Mouse (Mus musculus): ENCODE results near the gene Wdsub1. TPM values are rescaled to one million over a fixed set of nuclear protein-coding genes. Genes with fewer than 3 reads are reported as not detected.

The Wdsub1 gene
- total and polyA plus RNA-seq, 3 experiments, result 8.2 to 13.5 (median 12.9) TPM

DNA sequence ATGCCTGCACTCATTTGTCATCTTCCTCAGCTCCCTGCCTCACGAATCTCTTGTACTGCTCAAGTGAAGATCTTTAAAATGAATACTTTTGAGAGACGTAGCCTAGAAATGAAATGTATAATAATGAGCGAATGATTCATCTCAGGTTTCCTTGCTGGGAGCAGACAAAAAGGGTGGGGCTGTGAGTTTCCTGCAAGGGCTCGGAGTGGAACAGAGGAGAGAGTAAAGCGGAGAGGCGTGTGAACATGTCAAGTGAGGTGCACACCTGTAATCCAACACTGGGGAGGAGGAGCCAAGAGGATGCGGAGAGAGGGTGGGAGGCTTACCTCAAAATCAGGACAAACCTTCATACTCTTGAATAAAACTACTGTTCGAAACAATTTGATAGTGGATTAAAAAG is 14.4 kb upstream of the Wdsub1 start:
- Histone ChIP-seq H3K27me3 (replicated peaks) (no peaks in the 10 kb centered on the region), H3K9ac (ENCODE audit: insufficient read depth, low read depth) (no peak overlapping the region), H3K9me3 (replicated peaks; ENCODE audit: low read length) (no peaks in the 10 kb centered on the region), H3K4me2 (ENCODE audit: insufficient read depth, low read depth, poor library complexity, severe bottlenecking) (no peak overlapping the region), H3K79me2 (replicated peaks; ENCODE audit: control insufficient read depth, extremely low read depth, insufficient read depth, poor library complexity, severe bottlenecking) (no peaks in the 10 kb centered on the region), H3K4me3 (replicated peaks in 1 of 3; ENCODE audit: low read depth in 2 of 3, low read length in 2 of 3, poor library complexity in 1 of 3) (no peak overlapping the region), H3K4me1 (ENCODE audit: control insufficient read depth in 1 of 2, insufficient read depth in 2 of 2) (no peaks in the 10 kb centered on the region), H3K27ac (ENCODE audit: insufficient read depth, low read depth) (no peak overlapping the region), H3K36me3 (replicated peaks in 1 of 2; ENCODE audit: control insufficient read depth in 1 of 2, insufficient read depth in 1 of 2, low read length in 1 of 2) (peaks cover 20 to 74% of the 10 kb centered on the region in 2 experiments)
- TF ChIP-seq RAD21 (IDR thresholded peaks at IDR 0.05; ENCODE audit: low read depth, low read length) (no peak), IRF4 (IDR thresholded peaks at IDR 0.05; ENCODE audit: low read depth, low read length) (no peak), SIN3A (IDR thresholded peaks at IDR 0.05; ENCODE audit: low read length) (no peak)
- DNase-seq (ENCODE audit: extremely low read depth), result no peak
- in situ Hi-C loops (cut with MboI; ENCODE audit: low pct_ligation_motif_present, low pct_unique_long_range_greater_than_20kb, low sequenced_read_pairs) (no loop called here), dilution Hi-C loops (cut with MboI; ENCODE audit: extremely low pct_ligation_motif_present, extremely low pct_unique_long_range_greater_than_20kb, low sequenced_read_pairs) (no loop called here)

DNA sequence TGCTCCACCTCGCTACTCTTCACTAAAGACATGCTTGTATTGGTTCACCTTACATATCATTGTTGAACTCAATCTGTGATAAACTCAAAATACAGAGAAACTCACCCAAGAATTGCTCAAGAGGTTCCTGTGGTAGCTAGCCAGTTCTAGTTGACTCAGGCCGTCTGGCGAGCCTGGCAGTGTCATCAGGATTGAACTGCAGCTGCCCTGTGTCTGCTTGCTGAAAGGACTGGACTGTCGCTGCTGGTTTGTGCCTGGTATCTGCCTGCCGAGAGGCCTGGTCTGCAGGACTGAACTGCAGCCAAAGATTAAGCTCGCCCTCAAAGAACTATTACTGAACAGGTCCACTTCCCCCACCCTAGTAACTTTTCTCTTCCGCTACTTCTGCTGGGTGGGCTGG is 14.0 kb upstream of the Wdsub1 start:
- Histone ChIP-seq H3K27me3 (replicated peaks) (no peaks in the 10 kb centered on the region), H3K79me2 (replicated peaks; ENCODE audit: control insufficient read depth, extremely low read depth, insufficient read depth, poor library complexity, severe bottlenecking) (no peaks in the 10 kb centered on the region), H3K4me3 (replicated peaks in 1 of 3; ENCODE audit: low read depth in 2 of 3, low read length in 2 of 3, poor library complexity in 1 of 3) (no peak overlapping the region), H3K27ac (ENCODE audit: insufficient read depth, low read depth) (no peak overlapping the region), H3K36me3 (replicated peaks in 1 of 2; ENCODE audit: control insufficient read depth in 1 of 2, insufficient read depth in 1 of 2, low read length in 1 of 2) (peaks cover 18 to 70% of the 10 kb centered on the region in 2 experiments), H3K9me3 (replicated peaks; ENCODE audit: low read length) (no peaks in the 10 kb centered on the region), H3K4me2 (ENCODE audit: insufficient read depth, low read depth, poor library complexity, severe bottlenecking) (no peak overlapping the region), H3K9ac (ENCODE audit: insufficient read depth, low read depth) (no peak overlapping the region), H3K4me1 (ENCODE audit: control insufficient read depth in 1 of 2, insufficient read depth in 2 of 2) (no peaks in the 10 kb centered on the region)
- in situ Hi-C loops (cut with MboI; ENCODE audit: low pct_ligation_motif_present, low pct_unique_long_range_greater_than_20kb, low sequenced_read_pairs) (no loop called here), dilution Hi-C loops (cut with MboI; ENCODE audit: extremely low pct_ligation_motif_present, extremely low pct_unique_long_range_greater_than_20kb, low sequenced_read_pairs) (no loop called here)
- no peak for DNase-seq (ENCODE audit: extremely low read depth)
- no peak for TF ChIP-seq MAFK (IDR thresholded peaks at IDR 0.05; ENCODE audit: insufficient replicate concordance, low read length)

DNA sequence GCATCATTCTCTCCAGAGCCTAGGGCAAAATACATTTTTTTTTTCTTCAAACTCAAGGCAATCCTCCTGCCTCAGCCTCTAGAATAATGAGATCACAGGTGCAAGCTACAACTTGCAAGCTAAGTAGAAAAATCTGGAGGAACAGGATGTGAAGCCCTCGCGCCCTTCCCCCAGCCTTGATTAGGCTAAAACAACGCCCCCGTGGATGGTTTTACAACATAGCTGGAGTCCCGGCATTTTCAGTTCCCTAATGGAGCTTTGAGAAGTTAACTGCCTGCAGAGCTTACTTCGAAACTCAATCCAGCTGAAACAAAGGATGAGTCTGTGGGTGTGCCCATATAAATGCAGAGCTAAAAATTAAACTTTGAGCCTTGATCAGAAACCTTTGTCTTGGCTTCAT is 7.3 kb upstream of the Wdsub1 start:
- H3K4me3 ChIP-seq (replicated peaks in 1 of 3; ENCODE audit: low read depth in 2 of 3, low read length in 2 of 3, poor library complexity in 1 of 3), result no peak overlapping the region
- no peaks in the 10 kb centered on the region for H3K9me3 ChIP-seq (replicated peaks; ENCODE audit: low read length)
- H3K9ac ChIP-seq (ENCODE audit: insufficient read depth, low read depth), result no peak overlapping the region
- TF ChIP-seq RAD21 (IDR thresholded peaks at IDR 0.05; ENCODE audit: low read depth, low read length) (no peak), TBP (conservative IDR thresholded peaks at IDR 0.05; ENCODE audit: low read depth, low read length) (no peak), MEF2A (IDR thresholded peaks at IDR 0.05; ENCODE audit: borderline replicate concordance, low read depth, low read length) (no peak), RCOR1 (conservative IDR thresholded peaks at IDR 0.05; ENCODE audit: low read depth, low read length) (no peak), E2F4 (IDR thresholded peaks at IDR 0.05; ENCODE audit: insufficient replicate concordance, low read depth, low read length) (no peak), JUN (IDR thresholded peaks at IDR 0.05; ENCODE audit: insufficient read depth, low read depth, low read length) (no peak), CHD1 (IDR thresholded peaks at IDR 0.05; ENCODE audit: low read depth, low read length) (no peak), GABPA (IDR thresholded peaks at IDR 0.05; ENCODE audit: insufficient replicate concordance, low read depth, low read length) (no peak), MXI1 (IDR thresholded peaks at IDR 0.05; ENCODE audit: low read depth, low read length) (no peak), TCF12 (IDR thresholded peaks at IDR 0.05; ENCODE audit: low read depth, low read length) (no peak), NRF1 (IDR thresholded peaks at IDR 0.05; ENCODE audit: low read depth, low read length) (no peak), SIN3A (IDR thresholded peaks at IDR 0.05; ENCODE audit: low read length) (no peak), MAFK (IDR thresholded peaks at IDR 0.05; ENCODE audit: insufficient replicate concordance, low read length) (no peak)
- in situ Hi-C loops (cut with MboI; ENCODE audit: low pct_ligation_motif_present, low pct_unique_long_range_greater_than_20kb, low sequenced_read_pairs), result no loop called here
- peaks cover 0 to 8% of the 10 kb centered on the region in 2 experiments; a peak in 1 of 4 replicates for H3K4me1 ChIP-seq (ENCODE audit: control insufficient read depth in 1 of 2, insufficient read depth in 2 of 2)
- H3K79me2 ChIP-seq (replicated peaks; ENCODE audit: control insufficient read depth, extremely low read depth, insufficient read depth, poor library complexity, severe bottlenecking), result no peaks in the 10 kb centered on the region
- H3K4me2 ChIP-seq (ENCODE audit: insufficient read depth, low read depth, poor library complexity, severe bottlenecking), result no peak overlapping the region
- peaks cover 0 to 21% of the 10 kb centered on the region in 2 experiments for H3K36me3 ChIP-seq (replicated peaks in 1 of 2; ENCODE audit: control insufficient read depth in 1 of 2, insufficient read depth in 1 of 2, low read length in 1 of 2)
- no peak overlapping the region for H3K27ac ChIP-seq (ENCODE audit: insufficient read depth, low read depth)
- no peak for DNase-seq (ENCODE audit: extremely low read depth)
- dilution Hi-C loops (cut with MboI; ENCODE audit: extremely low pct_ligation_motif_present, extremely low pct_unique_long_range_greater_than_20kb, low sequenced_read_pairs), result no loop called here
- no peaks in the 10 kb centered on the region for H3K27me3 ChIP-seq (replicated peaks)

All from CH12.LX (cell line).